Mouse (Mus musculus) spleen, postnatal 14 days (tissue): Measurements from ENCODE around the gene Pls1.

Experiments
- DNase-seq, 2 experiments: peaks; one replicate each; pipeline ENCODE4 v3.0.0; 2021 to 2022; ENCODE audit warnings: low spot score in 2 of 2

Pls1 gene

DNA sequence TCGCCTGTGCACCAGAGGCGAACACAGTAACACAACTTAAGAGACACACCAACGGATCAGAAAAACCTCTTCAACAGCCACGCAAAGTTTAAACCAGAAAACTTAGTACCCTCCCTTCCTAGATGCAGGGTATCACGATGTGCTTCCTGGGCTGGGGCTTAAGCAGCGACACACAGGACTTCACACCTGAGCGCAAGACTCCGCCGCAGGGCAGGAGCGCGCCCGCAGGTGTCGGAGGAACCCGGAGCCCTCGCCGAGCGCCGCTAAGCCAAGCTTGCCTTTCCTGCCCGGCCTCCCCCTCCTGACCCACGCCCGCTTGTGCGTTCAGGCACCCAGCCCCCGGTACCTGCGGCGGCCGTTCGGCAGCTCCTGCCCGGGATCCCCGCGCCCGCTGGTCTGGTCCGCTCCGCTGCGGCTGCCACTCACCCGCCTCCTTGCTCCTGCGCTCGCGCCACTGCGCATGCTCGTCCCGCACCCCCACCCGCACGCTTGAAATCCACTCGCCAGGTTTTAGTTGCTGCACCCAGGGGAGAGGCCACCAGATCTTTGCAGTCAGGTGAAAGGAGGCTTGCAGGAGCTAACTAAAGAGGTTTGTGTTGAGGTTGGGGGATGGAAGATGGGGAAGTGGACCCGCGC, at the start of gene Pls1:
Pls1 (minus strand) TSS at position 487 of the 636 bp plus-strand sequence.
- DNase-seq: peak; percentile 57 to 67

DNA sequence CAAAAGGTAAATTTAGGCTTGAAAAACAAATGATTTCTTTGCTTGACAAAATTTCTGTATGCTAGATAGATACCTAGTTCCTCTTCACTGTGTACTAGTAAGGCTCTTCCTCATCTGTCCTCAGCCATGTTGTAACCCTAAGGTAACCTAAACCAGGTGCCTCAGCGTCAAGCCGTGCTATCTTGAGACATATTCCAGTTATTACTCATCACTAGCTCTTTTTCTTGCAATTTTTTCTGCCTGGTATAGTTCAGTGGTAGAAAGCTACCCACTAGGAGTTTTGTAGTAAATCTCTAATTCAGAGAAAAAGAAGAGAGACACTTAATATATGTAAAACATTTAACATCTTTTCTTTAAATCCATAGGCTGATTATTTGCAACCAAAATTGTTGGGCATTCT, 37.6 kb upstream of the Pls1 start:
- DNase-seq: no peak

DNA sequence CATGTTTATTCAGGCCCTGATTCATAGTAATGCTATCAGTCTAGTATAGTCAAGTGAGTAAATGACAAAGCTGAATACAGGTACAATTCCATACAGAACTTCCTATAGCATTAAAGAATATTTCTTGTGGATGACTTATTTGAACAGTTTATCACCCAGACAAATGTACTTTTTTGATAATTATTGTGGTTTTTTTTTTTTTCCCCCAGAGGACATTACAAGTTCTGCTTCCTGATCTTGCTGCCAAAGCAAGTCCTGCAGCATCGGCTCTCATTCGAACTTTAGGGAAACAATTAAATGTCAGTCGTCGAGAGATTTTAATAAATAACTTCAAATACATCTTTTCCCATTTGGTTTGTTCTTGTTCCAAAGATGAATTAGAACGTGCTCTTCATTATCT, 33.1 kb upstream of the Pls1 start:
- no peak for DNase-seq

DNA sequence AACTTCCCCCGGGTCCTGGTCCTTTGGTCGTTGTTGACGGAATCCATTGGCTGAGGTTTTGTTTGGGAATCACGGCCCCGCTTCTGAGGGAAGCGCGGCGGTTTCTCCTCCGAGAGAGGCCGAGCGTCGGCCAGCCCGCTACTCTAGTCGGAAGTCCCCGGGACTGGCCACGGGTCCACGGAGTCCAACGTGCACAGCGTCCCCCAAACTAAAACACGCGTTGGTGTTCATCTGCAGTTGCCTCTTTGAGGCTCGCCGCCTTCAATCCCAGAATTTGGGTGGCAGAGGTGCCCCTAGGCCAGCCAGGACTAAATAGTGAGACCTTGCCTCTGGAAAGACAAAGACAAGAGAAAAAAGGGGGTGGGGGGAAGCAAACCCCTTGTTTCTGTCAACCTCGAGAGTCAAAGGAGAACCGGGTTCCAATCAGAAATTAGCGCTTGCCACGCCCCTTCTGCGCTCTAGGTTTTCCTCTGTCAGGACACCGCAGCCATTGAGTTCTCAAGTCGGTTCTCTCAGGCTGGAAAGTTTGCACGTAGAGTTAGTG, 13.0 kb upstream of the Pls1 start:
- DNase-seq: no peak

DNA sequence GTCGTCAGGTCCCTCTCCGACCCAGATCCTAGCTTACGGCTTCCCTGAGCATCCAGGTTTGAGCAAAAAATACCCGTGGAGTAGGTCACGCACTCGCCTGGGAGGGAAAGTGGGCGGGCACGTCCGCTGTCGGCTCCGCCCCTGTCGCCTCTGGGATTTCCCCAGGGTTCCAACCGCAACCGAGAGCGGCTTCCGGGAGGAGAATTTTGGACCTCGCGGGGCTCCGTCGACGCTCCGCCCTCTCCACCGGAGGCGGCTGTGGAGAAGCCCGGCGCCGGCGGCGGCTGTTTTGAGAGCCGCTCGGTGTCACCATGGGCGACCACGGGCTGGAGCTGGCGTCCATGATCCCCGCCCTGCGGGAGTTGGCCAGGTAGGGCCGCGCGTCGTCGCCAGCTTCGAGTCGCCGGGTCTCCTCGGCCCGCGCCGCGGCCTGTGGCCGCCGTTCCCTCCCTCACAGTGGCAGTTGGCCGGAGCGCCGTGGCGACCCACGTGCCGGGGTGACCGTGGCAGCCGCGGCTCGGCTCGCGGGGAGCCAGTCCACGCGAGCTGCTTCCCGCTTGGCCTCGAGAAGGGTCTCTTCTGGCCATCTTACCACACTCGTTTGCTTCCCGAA, 12.4 kb upstream of the Pls1 start, which contains the start of gene Atr:
Atr (plus strand) TSS at position 184 of the 613 bp plus-strand sequence.
- peak; percentile 86 to 91 for DNase-seq

DNA sequence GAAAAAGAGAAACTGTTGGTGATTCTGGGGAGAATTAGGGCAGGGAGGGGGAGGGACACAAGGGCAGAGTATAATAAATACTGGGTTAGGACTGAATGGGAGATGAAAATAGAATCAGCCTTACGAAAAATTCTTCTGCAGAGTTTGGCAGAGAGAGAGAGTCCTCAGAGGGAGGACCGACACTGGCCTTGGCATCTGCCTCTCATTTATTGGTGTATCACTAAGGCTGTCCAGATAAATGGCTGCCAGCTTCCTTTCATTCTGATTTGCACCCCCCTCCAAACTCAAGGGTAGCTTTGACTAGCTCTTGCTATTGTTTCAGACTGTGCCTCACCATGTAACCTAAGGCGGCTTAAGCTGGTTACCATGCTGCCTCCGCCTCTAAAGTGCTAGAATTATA, 10.9 kb upstream of the Pls1 start:
- no peak for DNase-seq

DNA sequence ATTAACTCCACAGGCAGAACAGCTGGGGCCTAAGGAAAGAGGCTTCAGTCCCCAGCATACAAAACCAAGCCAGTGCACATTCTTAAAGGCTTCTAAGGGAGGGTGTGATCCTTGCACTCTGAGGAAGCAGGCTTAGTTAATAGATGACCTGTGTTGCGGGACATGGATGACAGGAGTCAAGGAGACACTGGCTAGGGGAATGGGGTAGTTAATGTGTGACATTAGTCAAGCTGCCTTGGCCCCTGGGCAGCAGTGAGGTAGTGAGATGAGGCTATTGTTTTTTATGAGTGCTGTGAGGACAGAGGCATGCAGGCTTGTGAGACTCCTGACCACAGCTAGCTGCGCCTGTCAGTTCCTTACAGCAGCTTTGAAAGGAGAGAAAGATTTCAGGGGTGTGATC, 9.8 kb upstream of the Pls1 start:
- DNase-seq: no peak

DNA sequence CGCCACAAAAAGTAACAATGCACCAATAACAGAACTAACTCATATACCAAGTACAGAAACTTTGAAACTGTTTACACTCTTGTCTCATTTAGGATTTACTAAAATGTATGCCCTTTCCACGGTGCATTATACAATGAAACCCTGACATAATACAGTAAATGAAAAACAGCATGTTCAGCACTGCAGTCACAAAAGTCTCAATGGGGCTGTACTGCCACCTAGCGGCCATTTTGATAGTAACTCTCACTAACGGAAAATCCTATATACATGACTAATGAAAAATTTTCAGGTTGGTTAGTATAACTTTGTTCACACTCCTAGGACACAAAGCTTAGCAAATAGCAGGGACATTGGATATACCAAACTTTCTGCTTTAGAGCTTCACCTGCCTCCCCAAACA, 7.8 kb upstream of the Pls1 start:
- peak; percentile 36 to 71 for DNase-seq

DNA sequence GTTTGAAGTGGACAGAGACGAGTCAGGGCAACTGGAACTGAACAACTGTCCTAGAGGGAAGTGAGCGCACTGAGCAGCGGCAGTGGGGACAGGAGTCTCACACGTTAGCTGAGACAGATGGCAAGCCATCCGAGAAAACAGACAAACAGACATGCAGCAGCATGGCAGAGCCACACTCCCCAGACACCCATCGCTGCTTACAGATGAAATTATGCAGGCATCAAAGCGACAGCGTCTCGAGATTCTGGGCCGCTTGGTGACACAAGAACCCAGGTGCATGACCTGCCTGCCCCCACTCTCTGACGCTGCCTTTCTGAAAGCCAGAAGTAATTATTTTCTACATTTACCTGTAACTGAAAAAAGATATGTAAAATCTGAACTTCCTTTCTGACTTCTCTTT, 6.6 kb upstream of the Pls1 start:
- DNase-seq: no peak

DNA sequence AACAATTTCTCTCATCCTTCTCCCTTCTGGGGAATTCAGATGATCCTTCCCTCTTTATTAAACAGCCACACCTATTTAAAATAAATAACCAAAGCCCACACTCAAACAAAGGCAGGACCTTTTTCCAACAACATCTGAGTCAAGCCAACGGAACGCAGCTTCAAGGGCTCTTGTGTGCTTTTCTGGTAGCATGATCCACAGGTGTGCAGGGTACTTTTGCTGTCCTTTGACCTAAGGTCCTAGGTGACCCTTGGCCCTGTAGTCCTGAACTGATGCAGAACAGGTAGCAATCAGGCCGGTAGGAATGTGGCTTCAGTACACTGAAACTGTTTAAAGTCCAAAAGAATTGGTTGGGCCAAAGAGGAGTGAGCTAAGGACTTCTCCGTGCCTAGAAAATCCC, 600 bp upstream of the Pls1 start:
- DNase-seq: no peak

DNA sequence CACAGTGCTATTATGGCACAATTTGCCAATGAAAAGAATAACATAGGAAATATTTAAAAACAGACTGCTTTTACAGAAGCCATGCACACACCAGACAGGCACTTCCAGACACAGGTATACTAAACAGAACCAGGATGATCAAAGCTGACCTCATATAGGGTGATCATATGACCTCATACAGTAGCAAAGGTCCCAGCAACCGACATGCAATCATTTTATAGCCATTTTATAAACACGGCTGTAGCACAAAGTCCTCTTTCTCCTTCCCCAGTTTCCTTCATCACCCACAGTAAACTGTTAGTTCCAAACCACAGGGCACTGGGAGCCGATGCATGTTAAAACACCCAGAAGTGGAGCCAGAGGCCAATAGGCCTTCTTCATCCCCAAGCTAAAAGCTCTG, 5.7 kb downstream of the Pls1 start:
- DNase-seq: no peak

DNA sequence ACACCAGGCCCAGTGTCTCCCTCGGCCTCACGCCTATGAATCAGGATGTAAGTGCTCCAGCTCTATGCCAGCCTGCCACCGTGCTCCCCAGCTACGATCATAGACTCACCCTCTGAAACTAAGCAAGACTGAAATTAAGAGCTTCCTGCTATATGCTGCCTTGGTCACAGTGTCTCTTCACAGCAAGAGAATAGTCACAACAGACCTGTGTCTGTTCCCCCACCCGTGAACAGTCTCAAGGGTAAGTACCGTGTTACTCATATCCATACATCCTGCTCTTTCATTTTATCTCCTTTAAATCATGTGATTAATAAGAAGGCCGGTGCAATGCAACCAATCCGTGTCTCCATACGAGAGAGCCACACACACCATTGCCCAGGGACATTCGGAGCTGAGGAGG, 9.4 kb downstream of the Pls1 start:
- DNase-seq: no peak

DNA sequence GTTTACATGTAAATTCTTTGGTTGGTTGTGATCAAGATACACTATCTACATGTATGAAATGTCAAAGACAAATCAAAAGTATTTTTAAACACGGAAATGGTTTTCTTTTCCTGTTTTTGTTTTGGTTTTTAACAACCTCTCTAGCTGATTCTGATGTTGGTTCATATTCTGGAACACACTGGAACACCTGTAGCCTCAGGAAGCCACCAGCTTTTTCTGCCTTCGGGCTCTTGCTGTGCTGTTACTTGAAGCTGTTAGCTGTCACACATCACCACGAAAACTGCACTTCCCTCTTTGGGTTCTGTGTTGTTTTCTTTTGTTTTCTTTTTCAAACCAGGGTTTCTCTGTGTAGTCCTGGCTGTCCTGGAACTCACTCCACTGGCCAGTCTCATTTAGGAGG, 10.3 kb downstream of the Pls1 start:
- no peak for DNase-seq

DNA sequence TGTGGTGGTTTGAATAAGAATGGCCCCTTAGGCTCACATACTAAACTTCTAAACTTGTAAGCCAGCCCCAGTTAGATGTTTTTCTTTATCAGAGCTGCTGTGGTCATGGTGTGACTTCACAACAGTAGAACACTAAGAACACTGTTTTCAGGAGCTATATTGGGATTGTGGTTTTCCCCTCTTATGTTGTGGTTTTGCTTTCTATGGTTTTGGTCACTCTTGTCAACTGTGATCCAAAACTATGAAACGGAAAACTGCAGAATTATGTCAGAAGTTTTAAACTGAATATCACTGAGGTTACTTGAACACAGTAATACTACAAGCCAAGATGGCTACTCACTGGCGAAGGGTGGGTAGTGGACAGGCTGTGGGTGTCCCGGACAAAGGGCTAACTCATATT, 12.4 kb downstream of the Pls1 start:
- DNase-seq: no peak

DNA sequence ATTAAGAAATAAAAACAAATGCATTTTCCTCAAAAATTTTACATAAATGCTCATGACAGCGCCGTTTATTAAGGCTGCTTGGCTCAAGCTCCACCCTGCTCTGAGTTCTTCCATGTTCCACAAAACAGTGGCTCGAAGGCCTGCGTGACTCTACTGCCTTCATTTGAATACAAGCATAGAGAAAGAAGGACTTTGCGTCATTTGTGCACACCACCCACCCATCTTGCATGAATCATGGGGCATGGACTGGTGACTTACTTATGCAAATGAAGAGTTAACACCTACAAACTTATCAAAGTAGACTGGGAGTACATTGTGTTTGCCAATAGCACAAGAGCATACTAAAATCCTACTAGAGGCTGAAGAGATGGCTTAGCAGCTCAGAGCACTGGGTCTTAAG, 17.5 kb downstream of the Pls1 start:
- DNase-seq: no peak

DNA sequence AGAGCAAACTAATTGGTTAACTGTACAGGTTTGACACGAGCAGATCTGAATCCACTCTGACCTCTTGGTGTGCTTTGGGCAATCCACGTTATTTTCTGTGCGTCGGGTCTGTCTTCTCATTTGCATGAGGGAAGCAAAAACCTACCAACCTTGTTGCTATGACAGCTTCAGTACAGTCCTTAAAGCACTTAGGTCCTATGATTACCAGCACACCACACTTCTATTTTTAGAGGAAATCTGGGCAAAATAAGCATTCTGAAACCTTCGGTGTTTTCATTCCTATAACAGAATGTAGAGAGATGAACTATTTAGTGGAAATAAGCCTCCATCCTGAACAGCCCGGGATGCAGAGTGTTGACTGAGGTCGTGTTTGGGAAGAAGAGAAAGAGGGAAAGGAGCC, 22.6 kb downstream of the Pls1 start:
- DNase-seq: no peak

DNA sequence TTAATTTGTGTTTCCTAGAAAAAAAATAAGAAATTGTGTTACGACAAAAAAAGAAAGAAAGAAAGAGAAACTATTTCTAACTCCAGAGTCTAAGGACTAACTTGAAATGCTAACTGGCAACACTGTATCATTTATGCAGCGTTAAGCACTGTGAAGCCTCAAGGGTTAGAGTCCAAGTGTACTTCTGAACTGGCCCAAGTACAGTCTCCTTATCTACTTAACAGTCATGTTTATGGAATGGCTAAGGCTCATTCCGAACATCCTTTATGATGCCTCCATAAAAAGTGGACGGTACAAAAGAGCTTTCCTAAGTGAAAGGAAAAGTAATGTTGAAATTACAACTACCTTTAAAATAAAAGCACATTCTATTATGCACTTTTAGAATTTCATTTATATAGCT, 29.4 kb downstream of the Pls1 start:
- no peak for DNase-seq

DNA sequence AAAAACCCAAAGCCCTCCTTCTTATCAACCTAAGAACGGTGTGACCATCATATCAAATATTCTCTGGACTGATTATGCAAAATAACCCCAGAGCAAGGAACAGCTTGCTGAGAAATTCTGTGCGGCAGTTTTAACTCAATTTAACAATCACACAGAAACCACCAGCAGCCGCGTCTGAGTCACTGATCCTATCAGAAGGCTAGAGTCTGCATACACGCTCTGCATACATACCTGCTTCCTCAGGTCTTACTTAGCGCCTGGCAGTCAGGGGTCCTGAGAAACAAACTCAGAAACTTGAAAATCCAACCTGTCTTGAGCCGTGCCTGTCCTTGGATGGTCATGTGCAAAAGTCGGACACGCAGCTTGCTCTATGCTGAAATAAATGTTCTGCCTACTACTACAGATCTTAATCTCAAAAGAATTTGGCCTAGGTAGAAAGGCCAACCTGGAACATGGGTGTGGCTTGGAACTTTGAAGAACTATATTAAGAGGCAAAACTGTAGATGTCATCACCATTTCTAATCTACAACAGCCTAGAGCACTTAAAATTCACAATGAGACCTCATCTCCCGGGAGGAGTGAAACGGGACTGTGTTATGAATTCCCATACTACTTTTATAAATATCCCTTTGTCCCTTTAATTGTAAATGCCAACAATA, 30.0 kb downstream of the Pls1 start:
- DNase-seq: no peak

DNA sequence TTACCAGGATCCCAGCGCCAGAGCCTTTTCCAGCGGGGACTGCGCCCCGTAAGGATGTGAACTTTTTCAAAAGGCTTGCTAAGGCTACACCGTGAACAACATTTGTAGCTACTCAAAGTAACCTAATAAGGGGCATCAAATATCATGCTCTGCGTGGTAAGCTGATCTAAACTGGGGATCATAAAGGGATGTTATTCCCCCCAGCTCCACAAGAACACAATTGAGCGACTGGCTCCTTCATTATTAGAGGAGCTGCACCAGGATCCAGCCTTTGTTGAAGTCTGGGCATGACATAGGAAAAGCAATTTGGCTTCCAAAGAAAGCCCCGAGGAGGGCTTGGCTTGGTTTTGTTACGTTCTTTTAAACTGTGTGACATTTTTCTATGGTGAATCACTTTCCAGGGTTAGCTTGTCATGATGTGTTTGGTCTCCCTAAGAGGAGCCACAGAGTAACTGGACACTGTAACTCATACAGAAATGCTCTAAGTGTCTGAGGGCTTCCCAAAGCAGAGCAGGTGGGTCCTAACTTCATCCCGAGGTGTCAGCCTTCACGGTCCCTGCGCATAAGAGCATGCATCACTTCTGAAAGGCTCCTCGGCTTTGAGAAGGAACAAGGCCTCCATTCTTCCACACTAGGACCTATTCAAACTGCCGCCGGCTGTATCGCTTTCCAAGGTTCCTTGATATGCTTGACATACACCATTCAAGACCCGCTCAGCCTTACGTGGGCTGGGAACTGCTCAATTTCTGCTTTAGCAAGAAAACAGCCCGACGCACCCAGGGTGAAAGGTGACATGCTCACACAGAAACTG, 31.2 kb downstream of the Pls1 start:
- no peak for DNase-seq

DNA sequence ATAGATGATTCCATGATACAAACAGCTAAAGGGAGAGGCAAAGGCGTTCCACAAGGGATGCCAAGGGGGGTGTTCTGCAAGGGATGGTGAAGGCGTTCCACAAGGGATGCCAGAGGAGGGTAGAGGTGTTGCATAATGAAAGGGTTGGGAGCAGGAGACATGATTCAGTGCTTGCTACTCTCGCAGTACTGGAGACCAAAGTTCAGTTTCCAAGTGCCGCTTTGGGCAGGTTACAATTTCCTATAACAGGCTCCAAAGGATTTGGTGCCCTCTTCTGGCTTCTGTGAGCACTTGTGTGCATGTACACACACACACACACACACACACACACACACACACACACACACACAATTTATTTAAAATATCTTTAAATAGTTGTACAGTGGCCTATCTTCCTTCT, 33.3 kb downstream of the Pls1 start:
- DNase-seq: no peak

DNA sequence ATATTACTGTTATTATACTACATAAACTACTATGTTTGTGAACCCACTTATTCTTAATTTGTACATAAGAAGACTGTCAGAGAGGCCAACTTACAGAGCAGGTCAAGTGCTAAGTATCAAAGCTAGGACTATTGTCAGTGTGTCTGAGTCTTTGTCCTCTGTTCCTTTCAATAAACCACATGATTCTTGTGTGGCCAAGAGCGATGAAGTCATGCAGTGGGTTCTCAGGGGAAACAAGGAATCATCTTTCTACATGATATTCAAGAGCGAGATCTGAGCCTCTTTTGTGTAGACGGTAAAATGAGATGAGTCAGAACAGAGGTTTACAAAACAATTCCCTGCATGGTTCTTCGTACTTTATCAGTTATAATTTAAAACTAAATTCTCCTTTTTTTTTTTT, 35.5 kb downstream of the Pls1 start:
- no peak for DNase-seq

DNA sequence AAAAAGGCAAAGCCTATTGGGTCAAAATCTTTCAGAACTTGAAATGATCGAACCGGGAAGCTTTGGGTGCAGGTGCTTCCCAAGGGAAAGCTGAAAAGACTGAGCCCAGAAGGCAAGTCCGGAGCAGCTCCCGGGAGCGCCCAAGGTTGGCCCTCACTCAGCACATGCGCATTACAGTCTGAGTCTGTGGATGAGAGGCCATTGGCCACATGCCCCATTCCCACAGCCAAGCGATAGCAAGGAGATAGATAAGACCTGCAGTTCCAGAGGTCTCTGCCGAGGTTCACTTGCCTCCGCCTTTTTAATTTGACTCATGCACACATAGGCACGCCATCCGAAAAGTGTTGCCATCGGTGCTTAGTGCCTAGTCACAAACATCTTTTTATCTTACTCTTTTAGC, 39.7 kb downstream of the Pls1 start:
- no peak for DNase-seq
